Mouse (Mus musculus): ENCODE results near the gene Nol9.
A peak's percentile ranks its signal among the peaks of the same experiment; 100 is the strongest.

Gene Nol9

GRCm38 (mm10) chr4:152062390-152063110 is 23.4 kb downstream of the Nol9 start:
- no peak for DNase-seq (ENCODE audit: low spot score)

- DNase-seq (ENCODE audit: low spot score), result no peak
Measured at GRCm38 (mm10) chr4:152067280-152067679, 28.2 kb downstream of the Nol9 start.

- no peak for DNase-seq (ENCODE audit: low spot score)
Measured at GRCm38 (mm10) chr4:152068166-152068724, 29.1 kb downstream of the Nol9 start.

- DNase-seq (ENCODE audit: low spot score), result no peak
Measured at GRCm38 (mm10) chr4:152069245-152069644, 30.1 kb downstream of the Nol9 start.

GRCm38 (mm10) chr4:152070494-152071396 is 31.6 kb downstream of the Nol9 start:
- no peak for DNase-seq (ENCODE audit: low spot score)

- DNase-seq (ENCODE audit: low spot score), result no peak
Measured at GRCm38 (mm10) chr4:152072121-152072601, 33.0 kb downstream of the Nol9 start, which contains the start of gene Plekhg5. Plekhg5 (plus strand) TSS chr4:152072498.

GRCm38 (mm10) chr4:152072655-152073054 is 33.5 kb downstream of the Nol9 start:
- no peak for DNase-seq (ENCODE audit: low spot score)

- no peak for DNase-seq (ENCODE audit: low spot score)
Measured at GRCm38 (mm10) chr4:152073715-152074114, 34.6 kb downstream of the Nol9 start.

GRCm38 (mm10) chr4:152074548-152074947 is 35.4 kb downstream of the Nol9 start:
- DNase-seq (ENCODE audit: low spot score), result no peak

- DNase-seq (ENCODE audit: low spot score), result no peak
Measured at GRCm38 (mm10) chr4:152077191-152077590, 38.1 kb downstream of the Nol9 start.

GRCm38 (mm10) chr4:152078105-152078530 is 39.0 kb downstream of the Nol9 start:
- DNase-seq (ENCODE audit: low spot score), result no peak

GRCm38 (mm10) chr4:152079261-152079660 is 40.1 kb downstream of the Nol9 start:
- DNase-seq (ENCODE audit: low spot score), result no peak

- DNase-seq (ENCODE audit: low spot score), result no peak
Measured at GRCm38 (mm10) chr4:152079931-152080330, 40.8 kb downstream of the Nol9 start.

- DNase-seq (ENCODE audit: low spot score), result no peak
Measured at GRCm38 (mm10) chr4:152083611-152084220, 44.6 kb downstream of the Nol9 start.

GRCm38 (mm10) chr4:152084616-152085015 is 45.5 kb downstream of the Nol9 start:
- DNase-seq (ENCODE audit: low spot score), result no peak

GRCm38 (mm10) chr4:152086505-152087210 is 47.5 kb downstream of the Nol9 start:
- peak; percentile 55 for DNase-seq (ENCODE audit: low spot score)

- no peak for DNase-seq (ENCODE audit: low spot score)
Measured at GRCm38 (mm10) chr4:152087211-152088081, 48.3 kb downstream of the Nol9 start.

- DNase-seq (ENCODE audit: low spot score), result no peak
Measured at GRCm38 (mm10) chr4:152088133-152088532, 49.0 kb downstream of the Nol9 start.

- DNase-seq (ENCODE audit: low spot score), result no peak
Measured at GRCm38 (mm10) chr4:152088556-152089120, 49.5 kb downstream of the Nol9 start.

- DNase-seq (ENCODE audit: low spot score), result no peak
Measured at GRCm38 (mm10) chr4:152090191-152090590, 51.1 kb downstream of the Nol9 start.

Measured in ovary, postnatal 14 days (tissue).